Mouse (Mus musculus) myocyte (in vitro differentiated cells): ENCODE measurements around the gene Lama4. TPM values are rescaled to one million over a fixed set of nuclear protein-coding genes. Genes with fewer than 3 reads are reported as not detected.

Source experiments
- H3K27me3 ChIP-seq: one replicate; pipeline ENCODE4 v1.6.1; 2011; ENCODE audit not compliant: control insufficient read depth, insufficient read depth, insufficient read length
- H3K36me3 ChIP-seq: one replicate; pipeline ENCODE4 v1.6.1; 2011; ENCODE audit not compliant: control insufficient read depth, insufficient read depth
- H3K4me2 ChIP-seq: one replicate; pipeline ENCODE4 v1.6.1; 2011; ENCODE audit warnings: low read depth, control low read depth
- H3K4me3 ChIP-seq: one replicate; pipeline ENCODE4 v1.5.1; 2011; ENCODE audit warnings: mild to moderate bottlenecking, control low read depth, moderate library complexity
- H3K79me2 ChIP-seq: one replicate; pipeline ENCODE4 v1.6.1; 2011; ENCODE audit not compliant: control insufficient read depth, insufficient read depth
- H3ac ChIP-seq: one replicate; pipeline ENCODE4 v1.6.1; 2011; ENCODE audit not compliant: control insufficient read depth, insufficient read length
- CEBPB ChIP-seq: IDR thresholded peaks from 2 replicates; pipeline ENCODE4 v1.6.1; 2011; ENCODE audit warnings: mild to moderate bottlenecking, moderate library complexity; ENCODE audit not compliant: poor library complexity, insufficient read depth, severe bottlenecking
- E2F4 ChIP-seq: IDR thresholded peaks from one replicate; pipeline ENCODE4 v1.6.1; 2011; ENCODE audit warnings: mild to moderate bottlenecking, control low read depth, moderate library complexity; ENCODE audit not compliant: insufficient read depth
- MAX ChIP-seq: IDR thresholded peaks from one replicate; pipeline ENCODE4 v1.6.1; 2011; ENCODE audit warnings: low read depth, mild to moderate bottlenecking, control low read depth
- MYOD1 ChIP-seq, 3 experiments: IDR thresholded peaks; one replicate each; pipeline ENCODE4 v1.6.1; 2011; ENCODE audit warnings: control low read depth in 2 of 3, low read depth in 2 of 3, mild to moderate bottlenecking in 2 of 3, moderate library complexity in 1 of 3; ENCODE audit not compliant: insufficient read length in 2 of 3, control insufficient read depth in 1 of 3
- MYOG ChIP-seq, 3 experiments: IDR thresholded peaks; one replicate each; pipeline ENCODE4 v1.6.1; 2011; ENCODE audit warnings: control low read depth in 2 of 3, low read depth in 2 of 3, mild to moderate bottlenecking in 2 of 3; ENCODE audit not compliant: insufficient read length in 2 of 3, control insufficient read depth in 1 of 3, insufficient read depth in 1 of 3
- POLR2A ChIP-seq: IDR thresholded peaks from one replicate; pipeline ENCODE4 v1.6.1; 2011; ENCODE audit warnings: low read depth, mild to moderate bottlenecking, control low read depth, moderate library complexity; ENCODE audit not compliant: insufficient read length
- POLR2AphosphoS2 ChIP-seq: IDR thresholded peaks from one replicate; pipeline ENCODE4 v1.6.1; 2011; ENCODE audit warnings: low read depth, control low read depth; ENCODE audit not compliant: insufficient read length
- REST ChIP-seq: IDR thresholded peaks from one replicate; pipeline ENCODE4 v1.6.1; 2011; ENCODE audit warnings: mild to moderate bottlenecking, control low read depth, moderate library complexity; ENCODE audit not compliant: insufficient read depth, insufficient read length
- SRF ChIP-seq: IDR thresholded peaks from one replicate; pipeline ENCODE4 v1.6.1; 2011; ENCODE audit warnings: low read depth; ENCODE audit not compliant: control insufficient read depth, insufficient read length
- TCF12 ChIP-seq: IDR thresholded peaks from one replicate; pipeline ENCODE4 v1.6.1; 2011; ENCODE audit warnings: mild to moderate bottlenecking, control low read depth; ENCODE audit not compliant: poor library complexity, insufficient read depth, severe bottlenecking
- TCF3 ChIP-seq: IDR thresholded peaks from one replicate; pipeline ENCODE4 v1.6.1; 2011; ENCODE audit warnings: low read depth, control low read depth; ENCODE audit not compliant: insufficient read length
- USF1 ChIP-seq: IDR thresholded peaks from one replicate; pipeline ENCODE4 v1.6.1; 2011; ENCODE audit warnings: low read depth, mild to moderate bottlenecking, control low read depth, moderate library complexity
- polyA plus RNA-seq: library from polyadenylated mRNA; unstranded; fragments of >200 nt; fragmentation: generic; extraction: Trizol; gene quantifications from one replicate; pipeline ENCODE4 v1.2.1, GENCODE M21; 2012; ENCODE audit warnings: missing spikeins

Lama4 gene
- polyA plus RNA-seq, 1 experiment: 0.16 TPM

GRCm38 (mm10) chr10:38984358-38985075 lies 19.2 kb downstream of the Lama4 start:
- no peaks in the 10 kb centered on the region for H3K36me3 ChIP-seq
- H3K4me3 ChIP-seq: no peak overlapping the region
- H3K27me3 ChIP-seq: no peaks in the 10 kb centered on the region

GRCm38 (mm10) chr10:38986053-38986452 lies 20.7 kb downstream of the Lama4 start:
- Histone ChIP-seq H3ac (no peak overlapping the region), H3K4me2 (no peak overlapping the region), H3K27me3 (no peaks in the 10 kb centered on the region), H3K36me3 (no peaks in the 10 kb centered on the region), H3K79me2 (no peaks in the 10 kb centered on the region), H3K4me3 (no peak overlapping the region)
- no peak for TF ChIP-seq TCF12
- no peak for TF ChIP-seq SRF
- no peak for TF ChIP-seq MYOD1 (IDR thresholded peaks at IDR 0.05; ENCODE audit: control insufficient read depth in 1 of 3, insufficient read length in 2 of 3, low read depth in 2 of 3)
- TF ChIP-seq MYOG (IDR thresholded peaks at IDR 0.05; ENCODE audit: control insufficient read depth in 1 of 3, insufficient read depth in 1 of 3, insufficient read length in 2 of 3, low read depth in 2 of 3): no peak
- no peak for TF ChIP-seq REST
- no peak for TF ChIP-seq E2F4
- no peak for TF ChIP-seq TCF3
- no peak for TF ChIP-seq POLR2AphosphoS2
- no peak for TF ChIP-seq CEBPB
- no peak for TF ChIP-seq MAX
- TF ChIP-seq POLR2A: no peak
- TF ChIP-seq USF1: no peak

More at GRCm38 (mm10) chr10:38984358-38985075, 19.2 kb downstream of the Lama4 start:
- Histone ChIP-seq H3K79me2 (no peaks in the 10 kb centered on the region), H3ac (no peak overlapping the region), H3K4me2 (no peak overlapping the region)
- no peak for TF ChIP-seq MAX
- no peak for TF ChIP-seq MYOD1 (IDR thresholded peaks at IDR 0.05; ENCODE audit: control insufficient read depth in 1 of 3, insufficient read length in 2 of 3, low read depth in 2 of 3)
- no peak for TF ChIP-seq MYOG (IDR thresholded peaks at IDR 0.05; ENCODE audit: control insufficient read depth in 1 of 3, insufficient read depth in 1 of 3, insufficient read length in 2 of 3, low read depth in 2 of 3)
- no peak for TF ChIP-seq TCF12
- no peak for TF ChIP-seq SRF
- TF ChIP-seq POLR2A: no peak
- no peak for TF ChIP-seq USF1
- no peak for TF ChIP-seq TCF3
- TF ChIP-seq REST: no peak
- no peak for TF ChIP-seq E2F4
- TF ChIP-seq POLR2AphosphoS2: no peak
- no peak for TF ChIP-seq CEBPB

GRCm38 (mm10) chr10:38992827-38993226 lies 27.5 kb downstream of the Lama4 start:
- Histone ChIP-seq H3K4me3 (no peak overlapping the region), H3K27me3 (no peaks in the 10 kb centered on the region), H3ac (no peak overlapping the region), H3K79me2 (no peaks in the 10 kb centered on the region), H3K36me3 (no peaks in the 10 kb centered on the region), H3K4me2 (no peak overlapping the region)
- no peak for TF ChIP-seq MYOD1 (IDR thresholded peaks at IDR 0.05; ENCODE audit: control insufficient read depth in 1 of 3, insufficient read length in 2 of 3, low read depth in 2 of 3)
- TF ChIP-seq MYOG (IDR thresholded peaks at IDR 0.05; ENCODE audit: control insufficient read depth in 1 of 3, insufficient read depth in 1 of 3, insufficient read length in 2 of 3, low read depth in 2 of 3): no peak
- no peak for TF ChIP-seq CEBPB
- TF ChIP-seq MAX: no peak
- TF ChIP-seq E2F4: no peak
- TF ChIP-seq POLR2A: no peak
- no peak for TF ChIP-seq SRF
- no peak for TF ChIP-seq TCF3
- TF ChIP-seq POLR2AphosphoS2: no peak
- TF ChIP-seq REST: no peak
- TF ChIP-seq USF1: no peak
- no peak for TF ChIP-seq TCF12

GRCm38 (mm10) chr10:38993632-38994424 lies 28.5 kb downstream of the Lama4 start:
- no peak overlapping the region for H3K4me2 ChIP-seq
- TF ChIP-seq MYOG (IDR thresholded peaks at IDR 0.05; ENCODE audit: control insufficient read depth in 1 of 3, insufficient read depth in 1 of 3, insufficient read length in 2 of 3, low read depth in 2 of 3) (no peak), TCF3 (no peak), CEBPB (no peak), USF1 (no peak), POLR2A (no peak), REST (no peak), MYOD1 (IDR thresholded peaks at IDR 0.05; ENCODE audit: control insufficient read depth in 1 of 3, insufficient read length in 2 of 3, low read depth in 2 of 3) (no peak), E2F4 (no peak), POLR2AphosphoS2 (no peak), TCF12 (no peak), SRF (no peak)
- H3K27me3 ChIP-seq: no peaks in the 10 kb centered on the region
- H3K36me3 ChIP-seq: no peaks in the 10 kb centered on the region
- H3K79me2 ChIP-seq: no peaks in the 10 kb centered on the region
- H3ac ChIP-seq: no peak overlapping the region
- no peak overlapping the region for H3K4me3 ChIP-seq
